Mouse (Mus musculus) liver, embryonic 13.5 days (tissue): Measurements from ENCODE around the gene Dnmt3a. TPM values are rescaled to one million over a fixed set of nuclear protein-coding genes. Genes with fewer than 3 reads are reported as not detected.
A peak's percentile ranks its signal among the peaks of the same experiment; 100 is the strongest.

Experiments
- ATAC-seq: fragments of 200-750 bp; cut with Nextera tagmentation; 2 replicates; pipeline ENCODE4 v1.8.0; 2017; ENCODE audit warnings: low read depth, mild to moderate bottlenecking, moderate number of reproducible peaks, moderate library complexity
- DNase-seq: peaks from one replicate; pipeline ENCODE4 v3.0.0; 2022
- H3K27ac ChIP-seq: fragments of 300-500 bp; sonication (generic); 2 replicates; pipeline ENCODE4 v1.5.1; 2015; ENCODE audit warnings: moderate library complexity, mild to moderate bottlenecking, inconsistent platforms
- H3K27me3 ChIP-seq: fragments of 300-500 bp; sonication (generic); 2 replicates; pipeline ENCODE4 v1.6.1; 2015; ENCODE audit warnings: mild to moderate bottlenecking, inconsistent platforms
- H3K36me3 ChIP-seq: fragments of 300-500 bp; sonication (generic); 2 replicates; pipeline ENCODE4 v1.6.1; 2015; ENCODE audit warnings: mild to moderate bottlenecking, inconsistent platforms
- H3K4me1 ChIP-seq: fragments of 300-500 bp; sonication (generic); replicated peaks from 2 replicates; pipeline ENCODE4 v1.6.1; 2015; ENCODE audit warnings: inconsistent platforms
- H3K4me2 ChIP-seq: fragments of 300-500 bp; sonication (generic); 2 replicates; pipeline ENCODE4 v1.6.1; 2015; ENCODE audit warnings: inconsistent platforms, mild to moderate bottlenecking, moderate library complexity
- H3K4me3 ChIP-seq: fragments of 300-500 bp; sonication (generic); replicated peaks from 2 replicates; pipeline ENCODE4 v1.5.1; 2015; ENCODE audit warnings: mild to moderate bottlenecking, inconsistent platforms
- H3K9ac ChIP-seq: fragments of 300-500 bp; sonication (generic); 2 replicates; pipeline ENCODE4 v1.6.1; 2015; ENCODE audit warnings: mild to moderate bottlenecking, inconsistent platforms
- H3K9me3 ChIP-seq: fragments of 300-500 bp; sonication (generic); replicated peaks from 2 replicates; pipeline ENCODE4 v1.6.1; 2016; ENCODE audit warnings: inconsistent platforms
- WGBS: fragments of 180-500 bp; shearing (Covaris S2); methylation state at CpG from one replicate; pipeline ENCODE4 v1.1.7; 2015; ENCODE audit not compliant: insufficient replicate concordance; 5-methylcytosine and 5-hydroxymethylcytosine counted together
- polyA plus RNA-seq: library from polyadenylated mRNA; unstranded; fragments of >200 nt; fragmentation: Nextera tagmentation; extraction: Ambion mirVana; gene quantifications from 2 replicates; pipeline ENCODE4 v1.2.1, GENCODE M21; 2015

The Dnmt3a gene
- polyA plus RNA-seq, 1 experiment from 2014 or later: 29.6 TPM

DNA sequence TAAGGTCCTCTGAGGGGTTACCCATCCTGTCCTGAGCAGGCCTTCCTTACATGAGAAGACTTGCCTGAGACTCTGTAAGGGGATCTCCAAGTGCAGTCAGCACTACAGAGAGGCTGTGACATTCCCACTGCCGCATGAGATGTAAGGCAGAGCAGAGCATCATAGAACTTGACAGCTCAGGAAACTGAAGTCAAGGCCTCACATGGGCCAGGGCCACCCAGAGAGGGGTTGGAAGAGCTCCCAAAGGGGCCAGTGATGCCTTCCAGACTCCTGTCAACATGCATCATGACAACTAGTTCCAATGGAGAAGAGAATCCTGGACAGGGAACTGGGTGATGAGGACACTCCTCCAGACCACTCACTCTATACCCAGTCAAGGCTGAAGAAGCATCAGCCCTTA, 18.3 kb upstream of the Dnmt3a start:
- Histone ChIP-seq H3K36me3 (no peaks in the 10 kb centered on the region), H3K4me3 (no peak overlapping the region), H3K27ac (no peak overlapping the region), H3K27me3 (peaks cover 7% of the 10 kb centered on the region; the same call in 1 of the 2 replicates), H3K9ac (no peak overlapping the region), H3K9me3 (no peaks in the 10 kb centered on the region), H3K4me1 (peaks cover 19% of the 10 kb centered on the region), H3K4me2 (no peak overlapping the region)
- DNase-seq (no peak), ATAC-seq (no peak)
- 50% methylated on average over 1 of the region's 1 CpGs for WGBS

DNA sequence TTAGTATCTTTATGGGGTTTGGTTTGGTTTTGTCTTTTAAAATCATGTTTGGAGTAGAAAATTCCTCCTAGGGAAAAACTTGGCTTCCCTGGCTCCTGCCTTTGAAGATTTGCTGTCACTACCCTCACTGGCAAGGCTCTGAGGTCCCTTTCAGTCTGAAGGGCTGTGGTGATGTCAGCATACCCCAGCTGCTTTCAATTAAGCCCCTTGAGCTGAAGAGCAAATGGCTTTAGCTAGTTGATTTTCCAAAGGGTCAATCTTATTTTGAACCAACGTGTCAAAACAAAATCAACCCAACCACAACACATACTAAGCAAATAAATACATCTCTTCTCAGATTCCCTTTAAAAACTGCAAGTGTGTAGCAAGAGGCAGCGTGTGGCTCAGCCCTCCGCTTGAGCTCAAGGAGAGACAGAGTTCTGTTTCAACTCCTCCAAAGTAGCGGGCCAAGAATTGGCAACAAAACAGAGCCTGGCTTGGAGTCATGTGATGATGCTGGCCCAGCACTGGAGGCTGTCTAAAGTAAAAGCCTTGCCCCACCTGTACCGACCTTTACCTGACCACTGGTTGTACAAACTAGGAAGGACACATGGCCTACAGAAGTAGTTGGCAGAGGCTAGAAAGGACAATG, 17.3 kb upstream of the Dnmt3a start:
- DNase-seq (no peak), ATAC-seq (no peak)
- peaks cover 17% of the 10 kb centered on the region for H3K27me3 ChIP-seq
- 59% methylated on average over 5 of the region's 5 CpGs for WGBS
- no peak overlapping the region for H3K4me2 ChIP-seq
- no peak overlapping the region for H3K27ac ChIP-seq
- no peak overlapping the region for H3K9ac ChIP-seq
- peaks cover 19% of the 10 kb centered on the region for H3K4me1 ChIP-seq
- H3K9me3 ChIP-seq: no peaks in the 10 kb centered on the region
- H3K36me3 ChIP-seq: no peaks in the 10 kb centered on the region
- H3K4me3 ChIP-seq: no peak overlapping the region

DNA sequence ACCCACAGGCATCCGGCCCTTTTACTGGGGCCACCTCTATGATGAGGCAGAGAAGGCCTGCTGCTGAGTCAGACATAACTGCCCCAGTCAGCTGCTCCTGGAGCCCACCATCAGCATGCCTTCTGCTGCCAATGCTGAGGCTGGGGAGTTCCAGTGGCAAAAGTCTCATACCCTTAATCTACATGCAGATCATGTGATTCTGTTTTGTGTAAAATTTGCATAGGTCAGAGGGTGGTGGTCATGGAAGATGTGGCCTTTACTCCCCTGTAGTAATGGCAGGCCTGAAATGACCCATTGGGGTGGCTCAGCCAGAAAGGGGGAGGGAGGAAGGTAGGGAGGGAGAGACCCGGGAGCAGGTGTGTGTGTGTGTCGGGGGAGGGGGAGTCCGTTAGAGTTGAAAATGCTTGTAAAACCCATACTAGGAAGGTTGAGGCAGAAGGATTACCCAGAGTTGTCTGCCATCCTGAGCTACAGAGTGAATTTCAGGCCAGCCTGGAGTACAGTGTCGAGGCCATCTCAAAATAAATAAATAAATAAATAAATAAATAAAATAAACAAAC, 16.1 kb upstream of the Dnmt3a start:
- WGBS: 66% methylated on average over 5 of the region's 5 CpGs
- Histone ChIP-seq H3K4me1 (peaks cover 16% of the 10 kb centered on the region), H3K4me2 (no peak overlapping the region), H3K27ac (no peak overlapping the region), H3K4me3 (no peak overlapping the region), H3K9me3 (no peaks in the 10 kb centered on the region), H3K9ac (no peak overlapping the region), H3K36me3 (no peaks in the 10 kb centered on the region), H3K27me3 (peaks cover 28% of the 10 kb centered on the region)
- DNase-seq (no peak), ATAC-seq (no peak)

DNA sequence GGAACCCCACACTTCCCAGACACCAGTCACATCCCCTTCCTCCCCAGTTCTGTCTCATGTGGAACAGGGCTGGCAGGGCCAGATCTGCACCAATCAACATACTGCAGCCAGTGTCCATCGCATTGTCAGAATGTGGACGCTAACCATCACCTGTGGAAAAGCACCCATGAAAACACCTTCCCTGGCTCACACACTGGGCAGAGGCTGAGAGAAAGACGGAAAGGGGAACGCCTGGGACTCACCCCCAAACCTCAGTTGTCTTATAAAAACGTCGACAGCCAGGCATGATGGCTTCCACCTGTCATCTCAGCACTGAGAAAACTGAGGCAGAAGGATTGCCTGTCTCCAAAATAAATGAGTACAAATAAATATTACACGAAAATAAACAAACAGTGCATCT, 14.6 kb upstream of the Dnmt3a start:
- DNase-seq (no peak), ATAC-seq (no peak)
- Histone ChIP-seq H3K4me2 (peak overlapping the region; percentile 57), H3K4me3 (peak overlapping the region; percentile 25), H3K9ac (peak overlapping the region; percentile 40), H3K27ac (no peak overlapping the region), H3K9me3 (no peaks in the 10 kb centered on the region), H3K27me3 (peaks cover 29% of the 10 kb centered on the region), H3K36me3 (no peaks in the 10 kb centered on the region), H3K4me1 (peaks cover 13% of the 10 kb centered on the region)
- 42% methylated on average over 7 of the region's 7 CpGs for WGBS

DNA sequence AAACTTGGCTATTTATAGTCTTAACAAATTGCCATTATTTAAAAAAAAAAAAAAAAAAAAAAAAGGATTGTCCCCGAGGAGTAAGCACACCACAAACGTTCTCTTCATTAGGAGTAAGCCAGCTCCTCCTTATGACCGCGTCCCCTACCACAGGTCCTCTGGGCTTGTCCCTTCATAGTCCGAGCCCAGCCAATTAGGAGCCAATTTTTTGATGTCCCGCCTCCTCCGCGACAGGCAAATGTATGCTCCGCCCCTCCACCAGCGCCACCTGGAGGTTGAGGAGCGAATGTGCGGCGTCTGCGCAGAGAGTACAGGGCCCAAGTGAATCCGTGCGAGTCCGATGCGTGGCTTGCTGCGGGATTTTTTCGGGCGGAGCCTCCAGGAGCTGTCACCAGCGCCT, 14.1 kb upstream of the Dnmt3a start:
- under 1% methylated on average over 22 of the region's 22 CpGs for WGBS
- Histone ChIP-seq H3K4me1 (peaks cover 13% of the 10 kb centered on the region), H3K36me3 (no peaks in the 10 kb centered on the region), H3K4me3 (peak overlapping the region; percentile 28), H3K27ac (no peak overlapping the region), H3K4me2 (peak overlapping the region; percentile 57), H3K9ac (no peak overlapping the region), H3K27me3 (peaks cover 34% of the 10 kb centered on the region), H3K9me3 (no peaks in the 10 kb centered on the region)
- ATAC-seq (peak; percentile 91), DNase-seq (peak; percentile 86)

DNA sequence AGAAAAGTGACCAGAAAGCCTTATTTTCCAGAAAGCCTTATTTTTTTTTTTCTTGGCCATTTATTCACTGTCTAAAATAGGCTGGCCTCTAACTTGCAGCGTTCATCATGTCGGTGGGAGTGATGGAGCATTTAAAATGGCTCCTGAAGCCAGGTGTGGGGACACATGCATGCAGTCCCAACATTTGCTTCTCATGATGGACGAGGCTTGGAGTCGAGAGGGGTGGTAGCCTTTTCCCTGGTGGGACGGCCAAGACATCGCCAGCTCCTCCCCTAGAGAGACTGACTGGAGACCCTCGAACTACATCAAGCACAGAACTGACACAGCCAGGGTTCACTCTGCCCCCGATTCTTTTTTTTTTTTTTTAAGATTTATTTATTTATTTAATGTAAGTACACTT, 13.6 kb upstream of the Dnmt3a start:
- Histone ChIP-seq H3K4me3 (peak overlapping the region; percentile 28), H3K36me3 (no peaks in the 10 kb centered on the region), H3K4me2 (peak overlapping the region; percentile 57), H3K9me3 (no peaks in the 10 kb centered on the region), H3K27me3 (peaks cover 36% of the 10 kb centered on the region), H3K27ac (no peak overlapping the region), H3K9ac (no peak overlapping the region), H3K4me1 (peaks cover 13% of the 10 kb centered on the region)
- ATAC-seq: no peak
- 24% methylated on average over 8 of the region's 8 CpGs for WGBS
- DNase-seq: no peak

DNA sequence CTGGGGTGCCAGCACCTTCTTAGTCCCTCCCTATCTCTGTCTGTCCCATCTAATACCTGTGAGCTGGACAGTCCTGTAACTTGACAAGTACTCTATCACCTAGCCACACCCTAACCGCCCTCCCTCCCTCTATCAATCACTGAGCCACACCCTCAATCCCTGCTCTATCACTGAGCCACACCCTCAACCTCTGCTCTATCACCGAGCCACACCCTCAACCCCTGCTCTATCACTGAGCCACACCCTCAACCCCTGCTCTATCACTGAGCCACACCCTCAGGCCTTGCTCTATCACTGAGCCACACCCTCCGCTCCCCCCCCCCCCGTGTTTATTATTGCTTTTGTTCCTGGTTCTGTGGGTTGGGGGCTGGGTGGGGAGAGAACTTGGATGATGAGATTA, 10.2 kb upstream of the Dnmt3a start:
- Histone ChIP-seq H3K4me3 (no peak overlapping the region), H3K4me2 (no peak overlapping the region), H3K9me3 (no peaks in the 10 kb centered on the region), H3K27me3 (peaks cover 49% of the 10 kb centered on the region), H3K27ac (no peak overlapping the region), H3K4me1 (peaks cover 13% of the 10 kb centered on the region), H3K9ac (no peak overlapping the region), H3K36me3 (no peaks in the 10 kb centered on the region)
- no peak for DNase-seq
- 25% methylated on average over 4 of the region's 4 CpGs for WGBS
- ATAC-seq: no peak

DNA sequence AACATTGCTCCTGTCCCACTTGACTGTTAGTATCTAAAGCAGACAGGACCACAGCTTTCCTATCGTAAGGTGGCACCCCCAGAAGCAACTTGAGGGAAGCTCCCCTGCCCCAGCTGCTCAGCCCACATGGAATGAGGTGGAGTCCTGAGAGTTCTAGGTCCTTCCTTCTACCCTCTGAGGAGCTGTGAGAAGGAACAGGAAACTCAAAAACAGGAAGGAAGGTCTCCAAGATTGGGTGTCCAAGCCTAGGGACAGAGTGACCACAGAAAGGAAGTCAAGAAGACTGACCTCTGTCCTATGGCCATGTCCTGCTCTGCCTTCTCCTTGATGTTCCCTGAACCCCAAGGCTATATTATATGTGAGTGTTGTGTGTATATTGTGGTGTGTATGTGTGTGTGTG, 6.3 kb upstream of the Dnmt3a start:
- peaks cover 48% of the 10 kb centered on the region for H3K27me3 ChIP-seq
- DNase-seq: no peak

DNA sequence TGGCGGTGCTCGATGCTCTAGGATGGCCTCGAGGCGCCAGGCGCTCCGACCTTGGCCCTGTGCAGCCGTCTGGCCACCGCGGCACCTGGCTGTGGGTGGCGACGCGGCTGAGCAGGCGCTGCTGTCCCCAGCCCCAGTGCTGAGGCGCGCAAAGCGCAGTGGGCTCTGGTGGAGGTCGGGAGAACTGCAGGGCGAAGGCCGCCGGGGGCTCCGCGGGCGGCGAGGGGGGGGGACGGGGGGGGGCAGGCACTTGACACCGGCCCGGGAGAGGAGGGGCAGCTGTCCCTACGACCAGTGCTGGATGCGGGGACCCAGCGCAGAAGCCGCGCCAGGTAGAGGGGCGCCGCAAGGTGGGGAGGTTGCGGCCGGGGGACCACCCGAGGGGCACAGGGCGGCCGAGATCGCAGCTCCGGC, 471 bp downstream of the Dnmt3a start:
- WGBS: 0% methylated on average over 29 of the region's 41 CpGs
- peak overlapping the region; percentile 72 for H3K4me3 ChIP-seq
- H3K9me3 ChIP-seq: no peaks in the 10 kb centered on the region
- H3K4me2 ChIP-seq: peak overlapping the region; percentile 78
- DNase-seq (peak; percentile 38), ATAC-seq (peak; percentile 74)
- no peaks in the 10 kb centered on the region for H3K36me3 ChIP-seq
- H3K9ac ChIP-seq: peak overlapping the region; percentile 74
- H3K4me1 ChIP-seq: peaks cover 33% of the 10 kb centered on the region
- peak overlapping the region; percentile 68 for H3K27ac ChIP-seq
- H3K27me3 ChIP-seq: peaks cover 77% of the 10 kb centered on the region

More for the DNA sequence above, 6.3 kb upstream of the Dnmt3a start:
- H3K4me2 ChIP-seq: no peak overlapping the region
- no peak for ATAC-seq
- no peaks in the 10 kb centered on the region for H3K36me3 ChIP-seq
- no peak overlapping the region for H3K9ac ChIP-seq
- H3K4me3 ChIP-seq: no peak overlapping the region
- no peaks in the 10 kb centered on the region for H3K4me1 ChIP-seq
- no peaks in the 10 kb centered on the region for H3K9me3 ChIP-seq
- 44% methylated on average over 1 of the region's 1 CpGs for WGBS
- H3K27ac ChIP-seq: no peak overlapping the region

DNA sequence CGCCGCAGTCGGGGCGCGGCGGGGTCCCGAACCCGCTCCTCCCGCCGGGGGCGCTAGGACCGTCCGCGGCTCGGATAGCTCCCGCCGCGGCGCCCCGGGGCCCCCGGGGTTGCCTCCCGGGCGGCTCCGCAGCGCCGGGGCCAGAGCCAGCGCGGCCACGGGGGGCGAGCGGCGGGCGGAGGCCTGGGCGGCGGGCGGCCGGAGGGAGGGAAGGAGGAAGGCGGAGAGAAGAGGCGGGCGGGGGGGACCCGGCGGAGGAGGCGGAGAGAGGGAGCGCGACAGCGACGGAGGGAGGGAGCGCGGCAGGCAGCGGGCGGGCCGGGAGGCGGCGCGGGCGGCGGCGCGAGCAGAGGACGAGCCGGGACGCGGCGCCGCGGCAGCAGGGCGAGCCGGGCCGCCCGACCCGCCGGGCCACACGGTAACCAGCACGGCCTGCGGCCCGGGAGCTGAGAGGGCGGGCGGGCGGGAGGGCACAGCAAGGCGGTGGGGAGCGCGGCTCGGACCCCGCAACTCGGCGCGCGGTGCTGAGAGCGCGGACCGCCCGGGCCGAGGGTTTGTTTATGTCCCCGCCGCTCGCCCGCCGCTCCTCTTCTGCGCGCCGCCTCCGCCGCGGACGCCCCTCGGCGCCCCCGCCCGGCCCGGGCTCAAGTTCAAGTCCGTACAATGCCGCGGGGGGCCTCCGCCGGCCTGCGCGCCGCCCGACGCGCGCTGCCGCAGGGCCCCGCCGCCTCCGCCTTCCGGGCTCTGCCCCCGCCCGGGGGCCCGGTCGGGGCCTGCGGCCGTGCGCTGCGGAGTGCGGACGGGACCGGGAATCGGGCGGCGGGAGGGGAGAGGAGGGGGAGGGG, 1.1 kb downstream of the Dnmt3a start:
- H3K27ac ChIP-seq: peak overlapping the region; percentile 68
- ATAC-seq (peak; percentile 39), DNase-seq (no peak)
- H3K9me3 ChIP-seq: no peaks in the 10 kb centered on the region
- H3K4me1 ChIP-seq: peaks cover 39% of the 10 kb centered on the region
- H3K9ac ChIP-seq: peak overlapping the region; percentile 74
- under 1% methylated on average over 90 of the region's 141 CpGs for WGBS
- H3K4me2 ChIP-seq: peak overlapping the region; percentile 78
- H3K4me3 ChIP-seq: peak overlapping the region; percentile 72
- H3K36me3 ChIP-seq: no peaks in the 10 kb centered on the region
- peaks cover 77% of the 10 kb centered on the region for H3K27me3 ChIP-seq

DNA sequence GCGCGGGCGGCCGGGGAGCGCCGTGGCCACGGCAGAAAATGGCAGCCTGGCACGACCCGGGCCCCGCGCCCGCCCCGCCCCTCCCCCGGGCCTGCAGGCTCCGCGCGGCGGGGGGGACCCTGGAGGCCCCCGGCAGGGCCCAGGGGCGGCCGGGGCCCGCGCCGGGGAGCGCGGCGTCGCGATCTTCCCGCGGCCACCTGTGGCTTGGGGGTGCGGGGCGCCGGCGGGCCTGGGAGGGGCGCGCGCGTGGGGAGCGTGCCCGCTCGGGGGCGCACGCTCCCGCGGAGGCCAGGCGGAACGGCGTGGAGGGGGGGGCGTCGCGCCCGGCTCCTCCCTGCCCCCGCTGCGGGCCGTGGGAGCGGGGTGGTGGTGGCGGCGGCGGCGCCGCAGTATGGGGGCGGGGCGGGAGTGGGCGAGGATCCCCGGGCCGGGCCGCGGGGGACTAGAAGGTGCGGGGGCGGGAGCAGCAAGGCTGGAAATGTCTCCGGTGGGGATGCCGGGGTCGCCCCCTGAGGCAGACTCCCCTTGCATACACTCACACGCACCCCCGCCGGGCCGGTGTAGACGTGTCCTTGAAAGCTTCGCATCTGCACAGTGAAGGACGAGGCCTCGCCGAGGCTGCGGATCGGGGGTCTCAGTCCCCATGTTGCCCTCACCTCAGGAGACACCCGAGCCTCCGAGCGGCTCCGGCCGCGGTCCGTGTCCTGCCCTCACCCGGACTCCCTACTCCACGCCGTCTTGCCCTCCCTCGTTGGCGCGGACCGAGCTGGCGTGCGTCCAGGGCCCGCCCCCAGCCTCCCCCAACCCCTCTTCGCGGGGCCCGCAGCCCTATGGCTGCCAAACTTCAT, 2.0 kb downstream of the Dnmt3a start:
- no peaks in the 10 kb centered on the region for H3K9me3 ChIP-seq
- H3K27me3 ChIP-seq: peaks cover 72% of the 10 kb centered on the region
- peak overlapping the region; percentile 78 for H3K4me2 ChIP-seq
- peak overlapping the region; percentile 74 for H3K9ac ChIP-seq
- H3K4me1 ChIP-seq: peaks cover 45% of the 10 kb centered on the region
- peak overlapping the region; percentile 68 for H3K27ac ChIP-seq
- WGBS: 1% methylated on average over 48 of the region's 105 CpGs
- peak overlapping the region; percentile 72 for H3K4me3 ChIP-seq
- no peaks in the 10 kb centered on the region for H3K36me3 ChIP-seq
- DNase-seq (no peak), ATAC-seq (peak; percentile 11; the same call in 1 of the 2 replicates)
